Mouse (Mus musculus) intestine, embryonic 16.5 days (tissue): ENCODE results near the gene Gm26741. TPM values are rescaled to one million over a fixed set of nuclear protein-coding genes. Genes with fewer than 3 reads are reported as not detected.
A peak's percentile ranks its signal among the peaks of the same experiment; 100 is the strongest.

ENCODE experiments used
- ATAC-seq: fragments of 200-750 bp; cut with Nextera tagmentation; 2 replicates; pipeline ENCODE4 v1.8.0; 2017; ENCODE audit warnings: moderate TSS enrichment, moderate library complexity
- H3K27ac ChIP-seq: fragments of 300-500 bp; sonication (generic); 2 replicates; pipeline ENCODE4 v1.5.1; 2014; ENCODE audit warnings: mild to moderate bottlenecking, low read length
- H3K27me3 ChIP-seq: fragments of 300-500 bp; sonication (generic); replicated peaks from 2 replicates; pipeline ENCODE4 v1.6.1; 2014; ENCODE audit warnings: low read length, control low read depth, mixed read lengths; ENCODE audit not compliant: control insufficient read depth, insufficient read depth
- H3K36me3 ChIP-seq: fragments of 300-500 bp; sonication (generic); 2 replicates; pipeline ENCODE4 v1.6.1; 2014; ENCODE audit warnings: low read length, control low read depth; ENCODE audit not compliant: control insufficient read depth, insufficient read depth
- H3K4me1 ChIP-seq: fragments of 300-500 bp; sonication (generic); 2 replicates; pipeline ENCODE4 v1.6.1; 2014; ENCODE audit warnings: low read length, control low read depth, mixed read lengths; ENCODE audit not compliant: control insufficient read depth, insufficient read depth
- H3K4me2 ChIP-seq: fragments of 300-500 bp; sonication (generic); 2 replicates; pipeline ENCODE4 v1.6.1; 2014; ENCODE audit warnings: low read depth, low read length, control low read depth
- H3K4me3 ChIP-seq: fragments of 300-500 bp; sonication (generic); 2 replicates; pipeline ENCODE4 v1.5.1; 2014; ENCODE audit warnings: mild to moderate bottlenecking, low read length
- H3K9ac ChIP-seq: fragments of 300-500 bp; sonication (generic); 2 replicates; pipeline ENCODE4 v1.6.1; 2014; ENCODE audit warnings: low read depth, low read length
- H3K9me3 ChIP-seq: fragments of 300-500 bp; sonication (generic); 2 replicates; pipeline ENCODE4 v1.6.1; 2016; ENCODE audit warnings: low read length, control low read depth; ENCODE audit not compliant: control insufficient read depth
- WGBS: fragments of 180-500 bp; shearing (Covaris S2); extraction: QIAGEN DNeasy Blood & Tissue Kit; methylation state at CpG from one replicate; pipeline ENCODE4 v1.1.7; 2014; 5-methylcytosine and 5-hydroxymethylcytosine counted together
- polyA plus RNA-seq: library from polyadenylated mRNA; unstranded; fragments of >200 nt; fragmentation: Nextera tagmentation; extraction: Ambion mirVana; gene quantifications from 2 replicates; pipeline ENCODE4 v1.2.1, GENCODE M21; 2015

Gene Gm26741
- polyA plus RNA-seq, 1 experiment from 2014 or later, result not detected

DNA sequence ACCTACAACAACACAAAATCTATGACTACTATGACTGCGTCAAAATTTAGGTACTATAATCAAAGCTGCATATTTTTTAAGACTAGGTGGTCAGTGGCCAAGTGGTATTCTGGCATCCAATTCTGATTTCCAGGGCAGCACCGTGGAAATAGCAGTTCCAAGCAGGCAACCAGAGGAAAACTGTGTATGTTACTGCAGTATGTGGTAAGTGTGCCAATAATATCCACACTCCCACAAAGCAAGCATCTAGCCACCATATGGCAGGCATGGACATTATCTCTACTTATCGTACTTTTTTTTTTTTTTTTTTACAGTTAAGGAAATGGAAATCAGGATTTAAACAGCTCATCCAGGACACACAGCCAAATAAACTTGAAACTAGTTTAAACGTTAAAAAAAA lies 9.8 kb downstream of the Gm26741 start:
- Histone ChIP-seq H3K4me1 (no peaks in the 10 kb centered on the region), H3K4me3 (no peak overlapping the region), H3K9ac (no peak overlapping the region), H3K4me2 (no peak overlapping the region), H3K36me3 (no peaks in the 10 kb centered on the region; the same call in 1 of the 2 replicates), H3K27me3 (no peaks in the 10 kb centered on the region), H3K27ac (no peak overlapping the region), H3K9me3 (no peaks in the 10 kb centered on the region)
- 79% methylated on average over 4 of the region's 4 CpGs for WGBS
- no peak for ATAC-seq

DNA sequence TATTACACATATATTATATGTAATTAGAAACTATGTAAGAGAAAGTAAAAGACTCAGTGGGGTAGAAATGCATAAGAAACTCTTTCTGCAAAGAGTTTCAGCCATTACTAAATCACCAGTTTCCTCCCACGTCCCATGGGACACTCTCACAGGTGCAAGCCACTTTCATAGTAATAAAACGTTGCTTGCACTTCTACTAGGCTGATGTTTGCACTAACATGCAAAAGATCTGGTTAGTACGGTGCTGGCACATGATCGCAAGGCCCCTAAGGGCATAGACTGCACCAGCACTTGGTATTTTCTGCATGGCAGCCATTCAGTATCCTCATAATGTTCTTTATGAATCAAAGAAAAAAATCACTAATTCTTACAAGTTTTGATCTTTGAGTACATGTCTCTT lies 15.3 kb downstream of the Gm26741 start:
- ATAC-seq, result peak; percentile 53; the same call in 1 of the 2 replicates
- no peaks in the 10 kb centered on the region for H3K9me3 ChIP-seq

DNA sequence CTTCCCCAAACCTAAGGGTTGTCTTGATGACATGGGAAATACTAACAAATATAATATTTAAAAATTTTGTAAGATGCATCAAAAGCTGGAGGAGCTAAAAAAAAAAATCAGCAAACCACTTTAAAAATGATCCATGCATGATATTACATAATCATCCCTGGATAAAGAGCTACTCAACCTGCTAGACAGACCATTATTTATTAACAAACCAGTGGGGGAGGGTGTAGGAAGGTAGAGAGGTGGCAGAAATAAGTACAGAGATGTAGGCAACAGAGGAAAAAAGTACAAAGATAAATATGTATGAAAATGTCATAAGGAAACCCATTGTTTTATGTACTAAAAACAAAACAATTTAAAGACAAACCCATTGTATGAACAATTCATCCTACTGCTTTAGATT lies 16.1 kb downstream of the Gm26741 start:
- Histone ChIP-seq H3K4me2 (no peak overlapping the region), H3K27ac (no peak overlapping the region), H3K9ac (no peak overlapping the region), H3K4me3 (no peak overlapping the region), H3K36me3 (no peaks in the 10 kb centered on the region; the same call in 1 of the 2 replicates), H3K4me1 (no peaks in the 10 kb centered on the region), H3K27me3 (no peaks in the 10 kb centered on the region), H3K9me3 (no peaks in the 10 kb centered on the region)
- ATAC-seq, result no peak

More for the DNA sequence above, 15.3 kb downstream of the Gm26741 start:
- Histone ChIP-seq H3K4me2 (no peak overlapping the region), H3K27me3 (no peaks in the 10 kb centered on the region), H3K27ac (no peak overlapping the region), H3K9ac (no peak overlapping the region), H3K4me1 (no peaks in the 10 kb centered on the region), H3K4me3 (no peak overlapping the region), H3K36me3 (no peaks in the 10 kb centered on the region; the same call in 1 of the 2 replicates)
- WGBS, result 64% methylated on average over 4 of the region's 4 CpGs

DNA sequence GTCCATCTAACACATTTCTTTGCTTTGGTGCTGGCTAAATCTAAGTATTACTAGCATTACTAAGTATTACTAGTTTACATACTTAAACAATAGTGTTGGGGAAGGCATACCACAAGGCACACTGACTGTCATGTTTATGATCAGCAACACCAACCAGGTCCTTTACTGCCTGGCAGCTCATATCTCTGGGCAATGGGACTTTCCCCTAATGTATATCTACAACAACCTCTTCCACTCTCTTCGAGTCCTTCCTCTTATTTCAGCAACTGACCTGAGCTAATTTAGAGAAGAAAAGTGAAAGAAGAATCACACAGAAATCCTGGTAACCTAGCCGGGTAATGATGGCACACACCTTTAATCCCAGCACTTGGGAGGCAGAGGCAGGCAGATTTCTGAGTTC lies 17.9 kb downstream of the Gm26741 start:
- no peak overlapping the region for H3K4me3 ChIP-seq
- 85% methylated on average over 2 of the region's 2 CpGs for WGBS

DNA sequence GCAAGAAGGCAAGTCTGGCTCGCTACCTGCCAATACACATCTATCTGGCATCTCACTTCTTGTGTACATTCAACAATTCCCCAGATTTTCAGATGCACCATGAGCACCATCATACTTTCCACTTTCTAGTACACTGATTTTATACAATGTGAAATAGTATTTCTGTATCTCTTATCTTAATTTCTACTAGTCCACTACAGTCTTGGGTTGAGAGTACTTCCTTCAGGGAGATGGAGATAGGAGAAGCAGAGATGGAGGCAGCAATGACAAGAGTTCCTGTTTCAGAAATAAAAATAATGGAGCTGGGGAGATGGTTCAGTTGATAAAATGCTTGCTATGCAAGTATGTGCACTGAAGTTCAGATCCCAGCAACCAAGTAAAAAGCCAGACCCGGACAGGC lies 19.2 kb downstream of the Gm26741 start:
- Histone ChIP-seq H3K4me3 (no peak overlapping the region), H3K4me1 (0 out of 2 replicates have a peak, but pooled peaks cover 1% of the 10 kb centered on the region), H3K9ac (no peak overlapping the region), H3K36me3 (no peaks in the 10 kb centered on the region), H3K4me2 (no peak overlapping the region), H3K9me3 (no peaks in the 10 kb centered on the region), H3K27ac (no peak overlapping the region), H3K27me3 (no peaks in the 10 kb centered on the region)
- WGBS, result 88% methylated on average over 2 of the region's 2 CpGs
- ATAC-seq, result no peak

More for the DNA sequence above, 17.9 kb downstream of the Gm26741 start:
- no peak overlapping the region for H3K27ac ChIP-seq
- no peak overlapping the region for H3K9ac ChIP-seq
- H3K9me3 ChIP-seq, result no peaks in the 10 kb centered on the region
- H3K27me3 ChIP-seq, result no peaks in the 10 kb centered on the region
- H3K4me2 ChIP-seq, result no peak overlapping the region
- no peaks in the 10 kb centered on the region; the same call in 1 of the 2 replicates for H3K36me3 ChIP-seq
- no peaks in the 10 kb centered on the region for H3K4me1 ChIP-seq
- no peak for ATAC-seq

DNA sequence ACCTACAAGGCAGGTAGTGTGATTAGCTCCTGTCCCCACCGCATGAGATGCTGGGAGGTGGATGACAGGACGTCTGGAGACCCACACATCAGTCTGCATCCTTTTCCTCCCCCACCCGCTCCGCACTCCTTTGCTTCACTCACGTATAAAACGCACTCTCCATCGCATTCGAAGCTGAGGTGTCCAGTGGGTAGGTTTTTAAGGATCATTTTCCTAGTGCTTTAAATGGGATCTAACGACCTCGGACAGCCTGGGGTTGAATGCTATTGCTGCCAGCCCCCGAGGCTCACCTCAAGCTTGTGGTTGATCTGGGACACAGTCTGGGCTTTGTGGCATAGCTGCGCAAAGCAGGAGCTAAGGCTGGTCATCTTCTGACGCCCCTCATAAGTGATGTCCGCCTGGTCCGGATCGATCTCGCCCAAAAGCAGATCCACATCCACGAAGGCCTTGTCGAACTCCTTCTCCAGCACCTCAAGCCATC lies 22.8 kb downstream of the Gm26741 start:
- Histone ChIP-seq H3K4me2 (peak overlapping the region; percentile 57), H3K4me3 (peak overlapping the region; percentile 94), H3K27ac (peak overlapping the region; percentile 83), H3K36me3 (no peaks in the 10 kb centered on the region), H3K9ac (peak overlapping the region; percentile 93), H3K9me3 (no peaks in the 10 kb centered on the region), H3K27me3 (no peaks in the 10 kb centered on the region), H3K4me1 (peaks cover 5% of the 10 kb centered on the region; the same call in 1 of the 2 replicates)
- under 1% methylated on average over 19 of the region's 19 CpGs for WGBS
- ATAC-seq, result peak; percentile 34

DNA sequence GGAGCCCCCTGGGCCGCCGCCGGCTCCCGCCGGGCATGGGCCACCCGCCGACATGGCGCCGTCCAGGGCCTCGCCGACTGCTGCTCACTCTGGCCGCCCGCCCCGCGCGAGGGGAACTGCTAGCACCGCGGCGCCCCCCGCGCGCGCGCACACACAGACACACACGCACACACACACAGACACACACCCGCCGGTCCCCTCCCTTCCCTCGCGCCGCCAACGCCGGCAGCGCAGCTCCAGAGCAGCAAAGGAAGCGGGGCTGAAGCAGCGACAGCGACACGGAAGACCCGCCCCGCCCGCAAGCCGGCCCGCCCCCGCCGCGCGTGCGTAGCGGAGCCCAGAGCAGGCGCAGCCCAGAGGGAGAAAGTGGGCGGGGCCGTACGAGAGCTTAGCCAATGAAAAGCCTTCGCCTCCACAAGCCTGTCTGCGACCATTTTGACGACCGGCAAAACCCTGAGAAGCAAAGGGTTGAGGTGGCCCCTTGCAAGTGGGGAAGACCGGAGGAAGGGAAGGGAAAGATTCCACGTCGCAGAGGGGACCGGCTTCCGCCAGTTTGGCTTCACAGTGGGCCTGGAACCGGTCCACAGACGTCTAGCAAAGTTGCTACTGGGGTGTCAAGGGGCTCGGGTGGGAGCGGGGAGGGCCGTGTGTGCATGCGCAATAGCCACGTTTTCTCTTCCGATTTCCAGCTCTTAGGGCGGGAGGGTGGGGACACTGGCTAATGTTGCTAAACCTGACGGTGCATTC lies 23.5 kb downstream of the Gm26741 start, which contains the start of gene Gopc:
Gene Gopc, minus strand, starts transcription at position 280 of the 747 bp plus-strand sequence.
- H3K4me2 ChIP-seq, result peak within 1 kb of the TSS; percentile 74
- H3K4me3 ChIP-seq, result peak within 1 kb of the TSS; percentile 94
- H3K9me3 ChIP-seq, result no peaks in the 10 kb centered on the region
- H3K4me1 ChIP-seq, result peaks cover 5% of the 10 kb centered on the region; the same call in 1 of the 2 replicates
- H3K36me3 ChIP-seq, result no peaks in the 10 kb centered on the region
- peak within 1 kb of the TSS; percentile 96 for H3K27ac ChIP-seq
- 0% methylated on average over 61 of the region's 71 CpGs for WGBS
- peak within 1 kb of the TSS; percentile 93 for H3K9ac ChIP-seq
- peak; percentile 99 for ATAC-seq
- H3K27me3 ChIP-seq, result no peaks in the 10 kb centered on the region

DNA sequence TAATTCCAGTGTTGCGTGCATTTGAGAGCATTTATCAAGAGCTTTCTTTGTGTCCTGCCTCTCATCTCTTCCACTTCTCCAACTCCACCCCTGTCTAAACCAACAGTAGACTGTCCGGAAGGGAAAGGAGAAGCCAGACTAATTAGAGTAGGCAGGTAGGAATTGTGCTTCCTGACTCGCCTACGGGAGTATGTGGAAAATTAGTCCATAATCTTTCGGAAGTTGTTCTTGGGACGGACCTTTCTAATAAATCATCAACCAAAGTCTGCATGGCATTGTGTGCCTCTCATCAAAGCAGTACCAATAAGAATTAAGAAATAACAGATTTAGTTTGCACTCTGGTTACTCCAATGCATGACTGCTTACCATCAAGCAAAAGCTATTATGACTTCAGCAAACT lies 24.5 kb downstream of the Gm26741 start:
- Histone ChIP-seq H3K9me3 (no peaks in the 10 kb centered on the region), H3K4me1 (peaks cover 5% of the 10 kb centered on the region; the same call in 1 of the 2 replicates), H3K36me3 (no peaks in the 10 kb centered on the region), H3K4me2 (peak overlapping the region; percentile 74), H3K27me3 (no peaks in the 10 kb centered on the region), H3K4me3 (peak overlapping the region; percentile 94), H3K9ac (peak overlapping the region; percentile 79; the same call in 1 of the 2 replicates), H3K27ac (peak overlapping the region; percentile 96)
- ATAC-seq, result no peak
- 53% methylated on average over 6 of the region's 6 CpGs for WGBS

DNA sequence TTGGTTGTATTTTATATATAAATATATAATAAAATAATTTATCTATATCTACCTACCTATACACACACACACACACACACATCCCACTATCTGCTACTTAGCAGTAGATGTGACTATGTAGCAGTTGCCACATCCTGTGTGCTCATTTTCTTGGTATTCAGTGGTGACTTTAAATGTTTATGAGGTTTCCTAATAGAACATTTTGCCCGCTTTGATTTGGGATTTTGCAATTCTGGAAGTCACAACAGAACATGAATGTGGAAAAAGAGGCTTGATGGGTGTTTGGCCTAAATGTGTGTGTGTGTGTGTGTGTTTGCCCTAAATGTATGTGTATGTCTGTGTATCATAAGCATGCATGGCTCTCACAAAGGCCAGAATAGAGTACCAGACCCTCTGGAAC lies 25.0 kb downstream of the Gm26741 start:
- Histone ChIP-seq H3K4me2 (no peak overlapping the region), H3K27ac (no peak overlapping the region), H3K9me3 (no peaks in the 10 kb centered on the region), H3K4me3 (no peak overlapping the region), H3K27me3 (no peaks in the 10 kb centered on the region), H3K36me3 (no peaks in the 10 kb centered on the region), H3K9ac (no peak overlapping the region), H3K4me1 (peaks cover 5% of the 10 kb centered on the region; the same call in 1 of the 2 replicates)
- ATAC-seq, result no peak
- WGBS, result 96% methylated on average over 1 of the region's 1 CpGs
